Mouse (Mus musculus) ES-Bruce4 (cell line): ENCODE results near the gene Gsk3b.

Source experiments
- CTCF ChIP-seq: IDR thresholded peaks from one replicate; pipeline ENCODE4 v1.8.1; 2011; ENCODE audit warnings: low read depth, low read length
- EP300 ChIP-seq: IDR thresholded peaks from 2 replicates; pipeline ENCODE4 v1.6.1; 2011; ENCODE audit warnings: low read depth, low read length; ENCODE audit not compliant: insufficient read depth
- POLR2A ChIP-seq: IDR thresholded peaks from one replicate; pipeline ENCODE4 v1.8.1; 2011; ENCODE audit warnings: low read length; ENCODE audit not compliant: insufficient read depth

DNA sequence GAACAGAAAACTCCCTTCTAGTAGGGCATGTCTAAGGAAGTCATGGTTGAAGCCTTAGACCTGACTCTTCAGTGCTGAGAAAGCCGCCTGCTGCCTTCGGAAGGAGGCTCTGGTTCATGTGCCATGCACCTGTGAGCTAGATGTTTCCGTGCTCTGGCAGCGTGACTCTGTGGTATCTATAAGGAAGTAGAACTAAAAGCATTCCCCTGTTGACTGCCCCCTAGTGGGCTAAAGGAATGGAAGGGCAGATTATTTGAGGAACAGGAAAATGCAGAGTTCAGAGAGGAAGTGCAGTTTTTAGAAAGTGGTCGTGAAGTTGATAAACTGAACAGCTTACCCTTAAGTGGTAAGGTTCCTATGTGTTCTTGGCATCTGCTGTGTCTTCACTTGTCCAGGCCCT is 150.9 kb downstream of the Gsk3b start:
- TF ChIP-seq CTCF (peak; percentile 17), POLR2A (no peak), EP300 (no peak)
